Mouse (Mus musculus) B cell, adult 62 days (primary cell): ENCODE measurements around the gene Gm20715. TPM values are rescaled to one million over a fixed set of nuclear protein-coding genes. Genes with fewer than 3 reads are reported as not detected.

Experiments
- total RNA-seq: library from RNA; stranded (reverse); gene quantifications from 4 replicates; pipeline ENCODE4 v1.2.4, GENCODE M21; 2023

Gene Gm20715
- total RNA-seq = not detected in 4 replicates

GRCm38 (mm10) chr7:6410043-6410442 lies at the start of gene Gm20715:
Gene Gm20715 (plus strand): TSS chr7:6410277.

GRCm38 (mm10) chr7:6363047-6363488 lies 47.0 kb upstream of the Gm20715 start, which contains the start of gene Zfp78:
Gene Zfp78 (plus strand): TSS chr7:6363280.

GRCm38 (mm10) chr7:6383044-6383455 lies 27.0 kb upstream of the Gm20715 start, which contains the start of gene Zfp28:
Gene Zfp28 (plus strand): TSS chr7:6383295.

GRCm38 (mm10) chr7:6397996-6398975 lies 11.8 kb upstream of the Gm20715 start, which contains the start of gene Smim17:
Gene Smim17 (plus strand): TSS chr7:6398715.

GRCm38 (mm10) chr7:6438388-6438787 lies 28.3 kb downstream of the Gm20715 start, which contains the start of gene Olfr1344:
Gene Olfr1344 (plus strand): TSS chr7:6438688.

GRCm38 (mm10) chr7:6455868-6456267 lies 45.8 kb downstream of the Gm20715 start, which contains the start of gene Olfr1336:
Gene Olfr1336 (plus strand): TSS chr7:6456168.

GRCm38 (mm10) chr7:6466951-6467350 lies 56.9 kb downstream of the Gm20715 start, which contains the start of gene Olfr1346:
Gene Olfr1346 (plus strand): TSS chr7:6467101.

GRCm38 (mm10) chr7:6486841-6487240 lies 76.8 kb downstream of the Gm20715 start, which contains the start of gene Olfr5:
Gene Olfr5 (minus strand): TSS chr7:6486941.

Other genes starting within 250 kb of the Gm20715 start
- 18.7 to 33.8 TPM (median 27.6 TPM) in 4 replicates for gene Zfp444, start 238.1 kb upstream of the Gm20715 start, total RNA-seq
- not detected in 4 replicates for gene Galp, start 213.2 kb upstream of the Gm20715 start, total RNA-seq
- gene Zscan5b, start 188.0 kb upstream of the Gm20715 start, total RNA-seq = not detected in 4 replicates
- not detected in 4 replicates for gene Epp13, start 157.6 kb upstream of the Gm20715 start, total RNA-seq
- gene Zfp667, start 123.7 kb upstream of the Gm20715 start, total RNA-seq = 9.2 to 14.2 TPM (median 10.2 TPM) in 4 replicates
- 1.1 to 4.4 TPM (median 1.3 TPM) in 4 replicates for gene Zfp583, start 79.0 kb upstream of the Gm20715 start, total RNA-seq
- 0.25 to 0.63 TPM (median 0.53 TPM) in 4 replicates for gene Gm3854, start 66.5 kb upstream of the Gm20715 start, total RNA-seq
- 1.3 to 2.5 TPM (median 1.9 TPM) in 4 replicates for gene Zfp78, start 47.0 kb upstream of the Gm20715 start, total RNA-seq
- 3.2 to 7.0 TPM (median 5.5 TPM) in 4 replicates for gene Zfp28, start 27.0 kb upstream of the Gm20715 start, total RNA-seq
- 1.2 TPM in 1 of 4 replicates, not detected in the others for gene Smim17, start 11.6 kb upstream of the Gm20715 start, total RNA-seq
- gene Olfr1344, start 28.4 kb downstream of the Gm20715 start, total RNA-seq = not detected in 4 replicates
- not detected in 4 replicates for gene Olfr1336, start 45.9 kb downstream of the Gm20715 start, total RNA-seq
- gene Olfr1346, start 56.8 kb downstream of the Gm20715 start, total RNA-seq = not detected in 4 replicates
- gene Olfr5, start 76.7 kb downstream of the Gm20715 start, total RNA-seq = not detected in 4 replicates
- gene Olfr1347, start 89.5 kb downstream of the Gm20715 start, total RNA-seq = not detected in 4 replicates
- gene Olfr1348, start 98.5 kb downstream of the Gm20715 start, total RNA-seq = not detected in 4 replicates
- gene Olfr1349, start 112.7 kb downstream of the Gm20715 start, total RNA-seq = not detected in 4 replicates
- gene Olfr1350, start 154.6 kb downstream of the Gm20715 start, total RNA-seq = not detected in 4 replicates